Mouse (Mus musculus): ENCODE measurements around the gene Frmd6. TPM values are rescaled to one million over a fixed set of nuclear protein-coding genes. Genes with fewer than 3 reads are reported as not detected.
A peak's percentile ranks its signal among the peaks of the same experiment; 100 is the strongest.

The Frmd6 gene
- polyA plus RNA-seq, 1 experiment from 2014 or later: 9.3 TPM

DNA sequence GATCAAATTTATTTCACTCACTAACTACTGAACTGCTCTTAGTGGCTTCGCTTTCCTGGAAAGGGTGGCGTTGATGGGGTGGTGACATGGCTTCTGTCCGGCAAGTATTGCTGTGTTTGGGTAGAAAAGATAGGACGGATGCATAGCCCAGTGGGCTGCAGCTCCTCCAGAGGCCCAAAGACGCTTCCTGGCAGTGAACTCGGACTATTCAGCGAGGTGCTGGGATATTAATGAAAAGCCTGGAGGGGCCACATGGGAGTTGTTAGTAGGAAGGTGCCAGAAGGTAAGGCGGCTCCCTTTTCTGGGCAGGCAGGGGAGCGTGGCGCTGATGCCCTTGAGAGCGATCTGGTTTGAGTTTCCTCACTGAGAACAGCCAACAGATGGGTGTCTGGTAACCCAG, 82.3 kb downstream of the Frmd6 start:
- peaks cover 13% of the 10 kb centered on the region for H3K4me1 ChIP-seq
- H3K4me3 ChIP-seq (replicated peaks): no peak overlapping the region
- H3K27me3 ChIP-seq (replicated peaks): no peaks in the 10 kb centered on the region
- H3K27ac ChIP-seq (replicated peaks): no peak overlapping the region
- no peak overlapping the region for H3K9ac ChIP-seq (replicated peaks)
- H3K4me2 ChIP-seq: no peak overlapping the region
- H3K36me3 ChIP-seq: peaks cover 8% of the 10 kb centered on the region; the same call in 1 of the 2 replicates
- H3K9me3 ChIP-seq (replicated peaks): no peaks in the 10 kb centered on the region
- 72% methylated on average over 11 of the region's 11 CpGs for WGBS
- no peak for ATAC-seq (ENCODE audit: low FRiP score)

DNA sequence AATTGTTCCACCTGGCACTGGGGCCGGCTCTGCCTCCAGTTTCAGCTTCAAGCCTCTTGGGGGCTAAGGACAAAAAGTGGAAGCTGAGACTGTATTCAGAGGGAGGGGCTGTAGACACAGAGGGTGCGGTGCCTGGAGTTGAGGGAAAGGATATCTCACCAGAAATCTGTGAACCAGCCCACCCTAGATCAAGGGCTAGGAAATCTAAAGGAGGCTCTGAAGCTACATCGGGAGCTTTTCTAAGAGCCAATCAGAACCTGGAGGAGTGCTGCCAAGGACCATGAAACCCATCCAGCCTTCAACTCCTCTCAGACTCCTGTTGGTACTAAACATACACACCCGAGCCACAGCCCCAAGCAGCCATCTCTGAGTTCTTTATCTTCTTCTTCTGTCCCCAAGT, 82.8 kb downstream of the Frmd6 start:
- no peak overlapping the region for H3K9ac ChIP-seq (replicated peaks)

DNA sequence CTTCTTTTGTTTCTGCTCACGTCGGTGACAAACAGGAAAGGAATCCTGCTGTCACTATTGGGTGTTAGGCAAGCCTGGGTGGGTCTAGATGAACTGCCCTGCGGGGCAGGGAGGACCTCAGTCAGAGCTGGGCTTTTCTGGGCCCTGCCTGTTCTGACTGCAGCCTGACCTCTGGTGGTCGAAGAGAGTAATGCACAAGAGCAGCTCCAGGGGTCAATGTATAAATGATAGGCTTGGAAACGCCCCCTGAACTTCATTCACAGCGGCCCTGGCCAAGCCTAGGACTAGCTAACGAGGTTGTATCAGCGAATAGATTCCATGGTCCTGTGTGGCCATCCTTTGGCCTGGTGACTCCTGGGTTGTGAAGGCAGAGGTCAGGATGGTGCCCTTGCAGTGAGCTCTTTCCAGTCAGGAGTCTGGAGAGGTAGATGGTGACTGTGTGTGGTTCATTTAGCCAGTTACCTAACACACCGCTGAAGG, 85.0 kb downstream of the Frmd6 start:
- no peak overlapping the region for H3K9ac ChIP-seq (replicated peaks)
- H3K4me3 ChIP-seq (replicated peaks): no peak overlapping the region
- ATAC-seq (ENCODE audit: low FRiP score): peak; percentile 38; the same call in 1 of the 2 replicates
- peaks cover 13% of the 10 kb centered on the region for H3K4me1 ChIP-seq
- no peaks in the 10 kb centered on the region for H3K27me3 ChIP-seq (replicated peaks)
- H3K9me3 ChIP-seq (replicated peaks): no peaks in the 10 kb centered on the region
- no peaks in the 10 kb centered on the region for H3K36me3 ChIP-seq
- no peak overlapping the region for H3K27ac ChIP-seq (replicated peaks)
- 10% methylated on average over 9 of the region's 9 CpGs for WGBS
- no peak overlapping the region for H3K4me2 ChIP-seq

More for the DNA sequence above, 82.8 kb downstream of the Frmd6 start:
- Histone ChIP-seq H3K27ac (replicated peaks) (no peak overlapping the region), H3K36me3 (peaks cover 4% of the 10 kb centered on the region; the same call in 1 of the 2 replicates), H3K9me3 (replicated peaks) (no peaks in the 10 kb centered on the region), H3K4me2 (no peak overlapping the region), H3K27me3 (replicated peaks) (no peaks in the 10 kb centered on the region), H3K4me3 (replicated peaks) (no peak overlapping the region), H3K4me1 (peaks cover 13% of the 10 kb centered on the region)
- ATAC-seq (ENCODE audit: low FRiP score): no peak
- WGBS: 71% methylated on average over 4 of the region's 4 CpGs

DNA sequence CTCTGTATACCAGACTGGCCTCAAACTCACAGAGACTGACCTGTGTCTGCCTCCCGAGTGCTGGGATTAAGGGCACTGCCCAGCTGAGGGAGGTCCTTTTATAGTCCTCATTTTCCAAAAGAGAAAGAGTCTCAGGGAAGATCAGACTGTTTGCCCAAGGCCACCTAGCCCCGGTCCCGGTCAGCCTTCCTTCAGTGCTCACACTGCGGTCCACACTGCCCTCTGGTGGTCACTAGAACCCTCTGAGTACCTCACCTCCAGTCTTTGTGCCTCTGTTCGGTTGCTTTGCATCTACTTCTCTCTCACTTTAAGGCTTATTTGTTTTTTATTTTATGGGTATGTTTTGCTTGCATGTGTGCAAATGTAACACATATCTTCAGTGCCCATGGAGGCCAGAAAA, 85.7 kb downstream of the Frmd6 start:
- H3K27me3 ChIP-seq (replicated peaks): no peaks in the 10 kb centered on the region
- H3K4me1 ChIP-seq: peaks cover 13% of the 10 kb centered on the region
- H3K4me2 ChIP-seq: no peak overlapping the region
- H3K9ac ChIP-seq (replicated peaks): no peak overlapping the region
- no peaks in the 10 kb centered on the region for H3K9me3 ChIP-seq (replicated peaks)
- WGBS: 10% methylated on average over 5 of the region's 5 CpGs
- H3K4me3 ChIP-seq (replicated peaks): no peak overlapping the region
- no peak overlapping the region for H3K27ac ChIP-seq (replicated peaks)
- H3K36me3 ChIP-seq: no peaks in the 10 kb centered on the region
- ATAC-seq (ENCODE audit: low FRiP score): peak; percentile 86

DNA sequence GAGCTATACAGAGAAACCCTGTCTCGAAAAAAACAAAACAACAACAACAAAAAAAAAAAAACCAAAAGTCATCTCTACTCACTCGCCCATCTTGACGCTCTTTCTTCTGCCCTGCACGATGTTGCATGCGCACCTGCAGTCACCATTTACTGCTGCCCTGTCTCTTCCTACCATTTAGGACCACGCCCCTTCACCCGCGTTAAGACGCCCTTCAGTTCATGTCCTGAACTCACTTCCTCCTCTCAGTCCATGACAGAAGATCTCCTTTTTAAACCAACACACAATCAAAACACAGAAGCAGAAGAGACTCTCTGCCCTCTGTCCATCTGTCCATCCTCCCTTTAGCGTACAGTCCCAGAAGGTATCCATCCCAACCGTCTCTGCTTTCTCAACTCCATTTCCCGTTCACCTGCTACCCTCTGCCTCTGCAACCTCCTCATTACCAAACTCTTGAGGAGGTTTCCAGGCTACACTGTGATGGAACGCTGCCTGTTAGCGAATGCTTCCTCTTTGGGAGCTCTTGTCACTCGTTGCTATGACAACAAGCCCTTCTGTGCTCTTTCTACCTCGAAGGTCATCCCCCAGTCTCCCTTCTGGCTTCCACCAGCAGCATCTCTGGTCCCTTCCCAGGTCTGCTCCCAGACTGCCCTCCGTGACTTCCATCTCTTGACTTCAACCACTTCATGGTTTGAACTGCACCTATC, 86.5 kb downstream of the Frmd6 start:
- 62% methylated on average over 17 of the region's 17 CpGs for WGBS

DNA sequence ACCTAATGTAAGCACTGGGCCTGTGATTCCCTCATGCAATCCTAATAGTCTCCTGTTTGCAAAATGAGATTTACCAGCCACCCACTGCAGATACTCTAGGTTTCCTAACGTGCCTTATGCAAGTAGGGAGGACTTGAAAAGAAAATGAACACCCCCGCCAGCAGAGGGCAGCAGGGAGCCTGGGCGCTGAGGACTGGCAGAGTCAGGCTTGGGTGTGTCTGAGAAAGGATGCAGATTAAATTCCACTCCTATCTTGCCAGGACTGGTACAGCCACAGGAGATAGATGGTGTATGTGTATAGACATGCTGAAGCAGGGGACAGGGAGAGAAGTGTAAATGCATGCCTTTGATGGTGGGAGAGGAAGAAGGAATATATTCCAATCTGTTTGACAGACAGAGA, 88.1 kb downstream of the Frmd6 start:
- H3K27me3 ChIP-seq (replicated peaks): no peaks in the 10 kb centered on the region
- ATAC-seq (ENCODE audit: low FRiP score): no peak
- H3K4me1 ChIP-seq: peaks cover 13% of the 10 kb centered on the region
- no peak overlapping the region for H3K4me2 ChIP-seq
- H3K9ac ChIP-seq (replicated peaks): no peak overlapping the region
- H3K4me3 ChIP-seq (replicated peaks): no peak overlapping the region
- WGBS: 56% methylated on average over 3 of the region's 3 CpGs
- H3K9me3 ChIP-seq (replicated peaks): no peaks in the 10 kb centered on the region
- H3K36me3 ChIP-seq: no peaks in the 10 kb centered on the region
- no peak overlapping the region for H3K27ac ChIP-seq (replicated peaks)

More for the DNA sequence above, 86.5 kb downstream of the Frmd6 start:
- Histone ChIP-seq H3K9ac (replicated peaks) (0 out of 2 replicates have a peak overlapping the region, but pooled peaks have one; percentile 11), H3K4me1 (peaks cover 13% of the 10 kb centered on the region), H3K4me2 (no peak overlapping the region), H3K9me3 (replicated peaks) (no peaks in the 10 kb centered on the region), H3K27me3 (replicated peaks) (no peaks in the 10 kb centered on the region), H3K27ac (replicated peaks) (no peak overlapping the region), H3K36me3 (no peaks in the 10 kb centered on the region), H3K4me3 (replicated peaks) (no peak overlapping the region)
- no peak for ATAC-seq (ENCODE audit: low FRiP score)

DNA sequence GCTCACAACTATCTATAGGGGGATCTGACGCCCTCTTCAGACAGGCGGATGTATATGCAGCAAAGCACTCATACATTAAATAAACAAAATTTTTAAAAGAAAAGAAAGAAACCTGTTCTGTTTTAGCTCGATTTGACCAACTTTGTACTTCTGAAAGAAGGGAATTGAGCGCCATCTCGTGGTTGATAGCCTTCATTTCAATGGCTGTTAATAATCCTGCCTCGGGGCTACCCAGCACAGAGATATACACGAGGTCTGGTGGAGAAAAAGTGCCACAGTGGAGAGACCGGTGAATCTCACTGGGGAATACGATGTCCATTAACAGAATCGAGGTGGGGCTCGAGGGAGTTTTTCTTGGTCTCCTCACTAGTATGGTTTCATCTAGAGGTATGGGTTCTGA, 89.1 kb downstream of the Frmd6 start:
- no peak overlapping the region for H3K4me3 ChIP-seq (replicated peaks)
- ATAC-seq (ENCODE audit: low FRiP score): no peak
- no peaks in the 10 kb centered on the region for H3K36me3 ChIP-seq
- H3K9me3 ChIP-seq (replicated peaks): no peaks in the 10 kb centered on the region
- no peak overlapping the region for H3K4me2 ChIP-seq
- no peak overlapping the region for H3K27ac ChIP-seq (replicated peaks)
- H3K27me3 ChIP-seq (replicated peaks): no peaks in the 10 kb centered on the region
- H3K9ac ChIP-seq (replicated peaks): no peak overlapping the region
- 53% methylated on average over 11 of the region's 11 CpGs for WGBS
- peaks cover 13% of the 10 kb centered on the region for H3K4me1 ChIP-seq

DNA sequence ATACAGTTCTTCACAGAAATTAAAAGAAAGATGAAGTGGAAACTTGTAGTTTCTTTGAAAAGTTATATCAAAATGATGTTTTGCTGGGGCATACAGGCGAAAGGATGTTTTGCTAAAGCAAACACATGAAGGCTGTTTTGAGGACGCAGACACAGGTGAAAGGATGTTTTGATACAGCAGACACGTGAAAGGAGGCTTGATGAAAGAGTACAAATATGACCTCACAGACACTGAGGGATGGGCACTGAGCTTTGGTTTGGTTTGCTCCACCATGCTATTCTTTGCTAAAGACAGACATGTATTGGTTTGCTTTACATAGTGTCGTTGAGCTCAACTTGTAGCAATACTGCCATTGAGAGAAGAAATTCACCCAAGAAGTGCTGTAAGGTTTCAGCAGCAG, 104.5 kb downstream of the Frmd6 start:
- H3K9ac ChIP-seq (replicated peaks): no peak overlapping the region
- no peak overlapping the region for H3K4me2 ChIP-seq
- no peaks in the 10 kb centered on the region for H3K4me1 ChIP-seq
- no peaks in the 10 kb centered on the region for H3K27me3 ChIP-seq (replicated peaks)
- H3K4me3 ChIP-seq (replicated peaks): no peak overlapping the region
- WGBS: 88% methylated on average over 4 of the region's 4 CpGs
- H3K36me3 ChIP-seq: no peaks in the 10 kb centered on the region
- H3K27ac ChIP-seq (replicated peaks): no peak overlapping the region
- no peaks in the 10 kb centered on the region for H3K9me3 ChIP-seq (replicated peaks)
- ATAC-seq (ENCODE audit: low FRiP score): no peak

DNA sequence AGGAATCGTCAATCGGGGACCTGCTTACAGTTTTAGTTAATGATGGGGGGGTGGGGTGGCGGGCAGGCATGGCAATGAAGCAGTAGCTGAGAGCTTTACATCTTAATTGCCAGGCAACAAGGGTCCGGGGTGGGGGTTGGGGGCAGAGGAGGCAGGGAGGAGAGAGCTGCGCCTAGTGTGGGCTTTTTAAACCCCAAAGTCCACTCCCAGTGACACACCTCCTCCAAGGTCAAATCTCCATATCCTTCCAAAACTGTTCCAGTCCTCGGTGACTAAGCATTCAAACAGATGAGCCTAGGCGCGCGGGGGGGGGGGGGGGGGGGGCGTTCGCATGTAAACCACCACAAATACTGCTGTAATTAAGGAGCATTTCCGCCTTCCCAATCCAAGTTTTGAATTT, 111.8 kb downstream of the Frmd6 start:
- 13% methylated on average over 8 of the region's 12 CpGs for WGBS
- peak overlapping the region; percentile 53 for H3K9ac ChIP-seq (replicated peaks)
- H3K27me3 ChIP-seq (replicated peaks): no peaks in the 10 kb centered on the region
- H3K9me3 ChIP-seq (replicated peaks): no peaks in the 10 kb centered on the region
- peak overlapping the region; percentile 63 for H3K4me2 ChIP-seq
- H3K4me1 ChIP-seq: peaks cover 13% of the 10 kb centered on the region
- peak overlapping the region; percentile 65 for H3K4me3 ChIP-seq (replicated peaks)
- H3K27ac ChIP-seq (replicated peaks): peak overlapping the region; percentile 83
- peak; percentile 48 for ATAC-seq (ENCODE audit: low FRiP score)
- no peaks in the 10 kb centered on the region for H3K36me3 ChIP-seq

DNA sequence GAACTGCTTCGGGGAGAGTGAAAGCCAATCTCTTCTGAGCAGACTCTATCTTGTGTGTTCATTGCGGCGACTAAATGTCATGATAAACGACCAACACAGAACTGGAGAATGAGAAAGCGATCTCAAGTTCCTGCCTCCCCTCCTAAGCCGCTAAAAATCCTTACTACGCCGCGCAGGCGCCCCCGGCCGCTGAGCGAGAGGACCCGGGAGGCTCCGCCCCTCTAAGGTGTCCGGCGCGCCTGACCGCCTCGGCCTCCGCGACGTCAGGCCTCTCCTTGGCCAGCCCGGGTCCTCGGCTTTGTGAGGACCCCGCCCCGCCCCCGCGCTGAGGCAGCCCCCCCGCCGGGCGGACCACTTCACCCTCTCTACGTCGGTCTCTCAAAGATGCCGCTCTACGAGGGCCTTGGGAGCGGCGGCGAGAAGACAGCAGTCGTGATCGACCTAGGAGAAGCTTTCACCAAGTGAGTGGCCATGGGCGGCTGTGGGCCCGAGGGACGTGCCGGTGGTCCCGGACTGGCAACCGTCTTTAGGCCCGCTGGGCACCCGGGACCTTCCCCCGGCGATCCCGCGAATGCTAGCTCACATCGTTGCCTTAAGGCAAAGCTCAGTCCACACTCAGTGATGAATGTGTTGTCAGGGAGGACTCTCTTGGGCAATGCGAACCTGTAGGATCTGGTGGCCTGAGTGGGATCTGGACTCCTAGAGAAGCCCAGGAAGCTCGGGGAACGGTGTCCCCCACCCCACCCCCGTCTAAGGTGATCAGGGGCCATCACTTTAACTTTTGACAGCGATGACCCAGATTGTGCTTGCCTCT, 112.5 kb downstream of the Frmd6 start, which contains the start of gene Actr10:
Gene Actr10 (plus strand): TSS at position 287 of the 814 bp plus-strand sequence.
- ATAC-seq (ENCODE audit: low FRiP score): peak; percentile 98

DNA sequence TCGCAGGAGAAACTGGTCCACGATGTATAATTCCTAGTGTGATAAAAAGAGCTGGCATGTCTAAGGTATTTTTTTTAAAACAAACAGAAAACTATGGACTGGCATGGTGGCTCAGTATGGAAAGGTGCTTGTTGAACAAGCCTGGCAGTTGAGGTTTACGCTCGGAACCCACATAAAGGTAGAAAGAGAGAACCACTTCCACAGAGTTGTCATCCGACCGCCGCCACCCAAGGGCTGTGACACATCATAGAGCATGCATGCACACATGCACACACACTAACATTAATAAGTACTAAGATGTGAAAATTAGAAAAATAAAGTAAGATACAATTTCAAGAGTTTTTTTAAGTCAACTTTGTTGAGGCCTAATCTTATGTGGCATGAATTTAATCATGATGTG, 115.5 kb downstream of the Frmd6 start:
- Histone ChIP-seq H3K4me1 (peaks cover 13% of the 10 kb centered on the region), H3K4me2 (no peak overlapping the region), H3K4me3 (replicated peaks) (no peak overlapping the region), H3K27ac (replicated peaks) (no peak overlapping the region), H3K36me3 (peaks cover 23% of the 10 kb centered on the region), H3K9me3 (replicated peaks) (no peaks in the 10 kb centered on the region), H3K27me3 (replicated peaks) (no peaks in the 10 kb centered on the region), H3K9ac (replicated peaks) (no peak overlapping the region)
- 95% methylated on average over 7 of the region's 7 CpGs for WGBS
- no peak for ATAC-seq (ENCODE audit: low FRiP score)

More for the DNA sequence above, 112.5 kb downstream of the Frmd6 start, which contains the start of gene Actr10:
- peak within 1 kb of the TSS; percentile 65 for H3K4me3 ChIP-seq (replicated peaks)
- no peaks in the 10 kb centered on the region for H3K27me3 ChIP-seq (replicated peaks)
- peak within 1 kb of the TSS; percentile 85 for H3K9ac ChIP-seq (replicated peaks)
- H3K4me2 ChIP-seq: peak within 1 kb of the TSS; percentile 63
- WGBS: under 1% methylated on average over 59 of the region's 59 CpGs
- peak within 1 kb of the TSS; percentile 83 for H3K27ac ChIP-seq (replicated peaks)
- H3K36me3 ChIP-seq: peaks cover 6% of the 10 kb centered on the region; the same call in 1 of the 2 replicates
- H3K4me1 ChIP-seq: peaks cover 13% of the 10 kb centered on the region
- H3K9me3 ChIP-seq (replicated peaks): no peaks in the 10 kb centered on the region
